Mouse (Mus musculus) right cerebral cortex, postnatal 25 days (tissue): ENCODE measurements around the gene Cope.

Experiments
- DNase-seq: peaks from one replicate; pipeline ENCODE4 v3.0.0; 2022

Gene Cope

GRCm38 (mm10) chr8:70313399-70313798, 11.1 kb downstream of the Cope start:
- no peak for DNase-seq

GRCm38 (mm10) chr8:70315624-70316510, 13.5 kb downstream of the Cope start, which contains the start of gene Cers1:
Cers1 (plus strand) TSS chr8:70315775.
- peak; percentile 87 for DNase-seq

GRCm38 (mm10) chr8:70316511-70317504, 14.5 kb downstream of the Cope start:
- DNase-seq = peak; percentile 88

GRCm38 (mm10) chr8:70317872-70318271, 15.6 kb downstream of the Cope start:
- DNase-seq = no peak

- no peak for DNase-seq
Observed at GRCm38 (mm10) chr8:70323716-70324115, 21.4 kb downstream of the Cope start.

GRCm38 (mm10) chr8:70327512-70327911, 25.2 kb downstream of the Cope start:
- no peak for DNase-seq

- no peak for DNase-seq
Observed at GRCm38 (mm10) chr8:70329124-70329834, 27.0 kb downstream of the Cope start, which contains the start of gene Gdf1. Gdf1 (plus strand) TSS chr8:70329817.

GRCm38 (mm10) chr8:70329835-70330740, 27.8 kb downstream of the Cope start:
- no peak for DNase-seq

GRCm38 (mm10) chr8:70330741-70331364, 28.5 kb downstream of the Cope start:
- peak; percentile 70 for DNase-seq

GRCm38 (mm10) chr8:70331526-70331925, 29.2 kb downstream of the Cope start:
- no peak for DNase-seq

GRCm38 (mm10) chr8:70332070-70332877, 30.0 kb downstream of the Cope start:
- peak; percentile 84 for DNase-seq

GRCm38 (mm10) chr8:70332878-70333202, 30.5 kb downstream of the Cope start:
- no peak for DNase-seq

GRCm38 (mm10) chr8:70338931-70339330, 36.6 kb downstream of the Cope start:
- no peak for DNase-seq

GRCm38 (mm10) chr8:70340659-70341058, 38.3 kb downstream of the Cope start:
- no peak for DNase-seq

GRCm38 (mm10) chr8:70342007-70342406, 39.7 kb downstream of the Cope start:
- no peak for DNase-seq

GRCm38 (mm10) chr8:70343076-70343475, 40.8 kb downstream of the Cope start:
- DNase-seq = no peak

GRCm38 (mm10) chr8:70343696-70344095, 41.4 kb downstream of the Cope start:
- no peak for DNase-seq

GRCm38 (mm10) chr8:70344279-70344678, 42.0 kb downstream of the Cope start:
- DNase-seq = no peak

- no peak for DNase-seq
Observed at GRCm38 (mm10) chr8:70347443-70347842, 45.1 kb downstream of the Cope start.

GRCm38 (mm10) chr8:70347860-70348420, 45.6 kb downstream of the Cope start:
- DNase-seq = no peak
